In the genomic region with DNA sequence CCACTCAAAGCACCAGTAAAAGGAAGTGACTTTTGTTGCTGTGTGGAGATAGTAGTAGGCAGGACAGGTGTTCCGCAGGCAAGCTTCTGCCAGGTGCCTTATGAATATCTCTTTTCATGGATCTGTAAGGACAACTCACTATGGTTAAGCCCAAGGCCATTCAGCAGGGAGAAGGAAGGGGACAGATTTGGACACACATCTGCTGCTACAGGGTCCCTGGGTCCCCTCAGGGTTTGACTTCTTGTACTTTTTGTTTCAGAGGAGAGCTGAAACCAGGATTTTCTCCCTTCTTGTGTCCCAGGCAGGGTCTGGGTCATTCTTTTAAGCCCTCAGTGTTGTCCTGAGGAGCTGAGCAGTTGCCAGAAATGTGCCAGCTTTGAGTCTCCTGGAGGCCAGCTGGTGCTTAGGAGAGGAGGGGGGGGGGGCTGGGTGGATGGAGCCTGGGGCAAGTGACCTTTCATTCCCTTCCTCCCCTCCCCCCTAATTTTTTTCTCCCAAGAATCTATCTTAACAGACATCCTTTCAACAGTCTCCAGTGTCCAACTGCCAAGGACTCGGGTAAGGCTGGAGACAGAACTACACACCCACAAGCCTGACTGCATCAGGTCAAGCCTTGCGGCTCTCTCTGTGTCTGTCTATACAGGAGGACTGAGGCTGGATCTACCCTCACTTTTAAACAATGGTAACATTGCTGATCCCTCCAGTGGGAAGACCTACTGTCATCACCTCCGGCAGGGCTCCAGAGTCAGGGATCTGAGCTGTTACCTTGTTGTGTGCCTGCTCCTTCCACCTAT, we compare ENCODE assay signal across 13 mouse cellular contexts. TPM values are rescaled to one million over a fixed set of nuclear protein-coding genes. Genes with fewer than 3 reads are reported as not detected.
DNase-seq lines count a peak whose midpoint lies in the region; ATAC-seq and TF ChIP-seq lines count a peak whose summit lies in the region.
"Had no signal": no experiment of that assay in that cellular context is flagged by ENCODE, and none has a peak within 500 bp of the region (broad histone marks: within the 10 kb centered on the region; RNA-seq: fewer than 3 reads in every experiment).

No protein-coding gene starts in this region.

- no peak for DNase-seq in testis, postnatal 14 days (ENCODE audit: low spot score)
- no peak for DNase-seq in stomach, postnatal 0 days (ENCODE audit: low spot score)
- no peak for DNase-seq in thymus, postnatal 10 days (ENCODE audit: low spot score in 2 of 2)
- DNase-seq in frontal cortex, postnatal 25 days (ENCODE audit: low spot score in 2 of 2), result no peak
- no peak for DNase-seq in cerebellum, postnatal 4 days (ENCODE audit: low spot score in 2 of 2)
- DNase-seq: heart, postnatal 4 days; kidney, postnatal 36 days; liver, embryonic 13.5 days had no signal

- TF ChIP-seq CTCF in testis, adult 2 months (IDR thresholded peaks at IDR 0.05; ENCODE audit: control insufficient read depth, insufficient read depth, insufficient replicate concordance, low read depth, low read length), result no peak
- no peak for TF ChIP-seq CTCF in stomach, postnatal 0 days (IDR thresholded peaks at IDR 0.05; ENCODE audit: low read depth)

- peak overlapping the region; percentile 85 for H3K27ac ChIP-seq in testis, adult 2 months (ENCODE audit: control insufficient read depth, insufficient read depth, low read depth, low read length)
- no peak overlapping the region for H3K27ac ChIP-seq in forebrain, embryonic 16.5 days (ENCODE audit: low read length)
- 0 out of 2 replicates have a peak overlapping the region, but pooled peaks have one; percentile 17 for H3K27ac ChIP-seq in midbrain, embryonic 13.5 days
- H3K27ac ChIP-seq in stomach, postnatal 0 days (replicated peaks), result peak overlapping the region; percentile 80
- H3K27ac ChIP-seq: liver, embryonic 13.5 days had no signal

- peaks cover 4% of the 10 kb centered on the region for H3K4me1 ChIP-seq in testis, adult 2 months (ENCODE audit: control insufficient read depth, insufficient read depth, low read length)
- peaks cover 12% of the 10 kb centered on the region for H3K4me1 ChIP-seq in forebrain, embryonic 16.5 days (replicated peaks; ENCODE audit: control insufficient read depth, insufficient read depth, low read length)
- H3K4me1 ChIP-seq in midbrain, embryonic 13.5 days (replicated peaks), result peaks cover 13% of the 10 kb centered on the region
- no peaks in the 10 kb centered on the region for H3K4me1 ChIP-seq in stomach, postnatal 0 days (replicated peaks; ENCODE audit: control insufficient read depth, insufficient read depth)
- H3K4me1 ChIP-seq: liver, embryonic 13.5 days; megakaryocyte, embryonic 14.5 days had no signal

- H3K4me3 ChIP-seq in testis, adult 2 months (ENCODE audit: control insufficient read depth, low read depth, low read length), result peak overlapping the region; percentile 87
- H3K4me3 ChIP-seq in forebrain, embryonic 16.5 days (replicated peaks; ENCODE audit: low read length), result no peak overlapping the region
- H3K4me3 ChIP-seq in midbrain, embryonic 13.5 days (replicated peaks), result no peak overlapping the region
- H3K4me3 ChIP-seq in stomach, postnatal 0 days (ENCODE audit: low read depth, low read length), result no peak overlapping the region
- H3K4me3 ChIP-seq: liver, embryonic 13.5 days; megakaryocyte, embryonic 14.5 days had no signal

- ATAC-seq in forebrain, embryonic 16.5 days, result peak; percentile 56; the same call in 1 of the 2 replicates
- ATAC-seq in midbrain, embryonic 13.5 days, result 0 out of 2 replicates have a peak, but pooled peaks have one; percentile 25
- no peak for ATAC-seq in stomach, postnatal 0 days (ENCODE audit: low FRiP score, low TSS enrichment)

- no peak for TF ChIP-seq EP300 in stomach, postnatal 0 days (optimal IDR thresholded peaks at IDR 0.05)

- no peaks in the 10 kb centered on the region; the same call in 1 of the 2 replicates for H3K36me3 ChIP-seq in testis, adult 2 months (ENCODE audit: control insufficient read depth, insufficient read depth, low read length)
- H3K36me3 ChIP-seq in forebrain, embryonic 16.5 days (ENCODE audit: control insufficient read depth, insufficient read depth), result no peaks in the 10 kb centered on the region
- H3K36me3 ChIP-seq in midbrain, embryonic 13.5 days, result no peaks in the 10 kb centered on the region
- H3K36me3 ChIP-seq in stomach, postnatal 0 days (ENCODE audit: control insufficient read depth, insufficient read depth, low read length), result no peaks in the 10 kb centered on the region
- H3K36me3 ChIP-seq: liver, embryonic 13.5 days had no signal

- H3K9me3 ChIP-seq in forebrain, embryonic 16.5 days (ENCODE audit: control insufficient read depth, low read length), result no peaks in the 10 kb centered on the region
- H3K9me3 ChIP-seq in midbrain, embryonic 13.5 days, result no peaks in the 10 kb centered on the region
- no peaks in the 10 kb centered on the region for H3K9me3 ChIP-seq in stomach, postnatal 0 days (ENCODE audit: control insufficient read depth, low read length)
- H3K9me3 ChIP-seq: liver, embryonic 13.5 days; megakaryocyte, embryonic 14.5 days had no signal

- no peaks in the 10 kb centered on the region for H3K27me3 ChIP-seq in testis, adult 2 months (ENCODE audit: control insufficient read depth, insufficient read depth, low read length)
- H3K27me3 ChIP-seq in forebrain, embryonic 16.5 days (replicated peaks; ENCODE audit: control insufficient read depth, insufficient read depth, low read length), result no peaks in the 10 kb centered on the region
- no peaks in the 10 kb centered on the region for H3K27me3 ChIP-seq in midbrain, embryonic 13.5 days
- H3K27me3 ChIP-seq in stomach, postnatal 0 days (ENCODE audit: control insufficient read depth, insufficient read depth, low read length), result no peaks in the 10 kb centered on the region
- H3K27me3 ChIP-seq: liver, embryonic 13.5 days; megakaryocyte, embryonic 14.5 days had no signal

- WGBS in forebrain, embryonic 16.5 days, result 42% methylated on average over 4 of the region's 4 CpGs
- WGBS in midbrain, embryonic 13.5 days, result 41% methylated on average over 4 of the region's 4 CpGs
- 41% methylated on average over 4 of the region's 4 CpGs for WGBS in stomach, postnatal 0 days

- TF ChIP-seq POLR2A in testis, adult 2 months (IDR thresholded peaks at IDR 0.05; ENCODE audit: control insufficient read depth, low read depth, low read length), result peak; percentile 21; the same call in 1 of the 2 replicates

- no peak overlapping the region for H3K4me2 ChIP-seq in forebrain, embryonic 16.5 days (ENCODE audit: low read length)
- H3K4me2 ChIP-seq in midbrain, embryonic 13.5 days (replicated peaks), result no peak overlapping the region
- no peak overlapping the region for H3K4me2 ChIP-seq in stomach, postnatal 0 days (replicated peaks; ENCODE audit: low read depth)
- H3K4me2 ChIP-seq: liver, embryonic 13.5 days had no signal

- no peak overlapping the region for H3K9ac ChIP-seq in forebrain, embryonic 16.5 days (replicated peaks; ENCODE audit: low read depth, low read length)
- H3K9ac ChIP-seq in midbrain, embryonic 13.5 days (replicated peaks), result no peak overlapping the region
- H3K9ac ChIP-seq in stomach, postnatal 0 days (ENCODE audit: low read length), result no peak overlapping the region
- H3K9ac ChIP-seq: liver, embryonic 13.5 days had no signal

RNA-seq across cellular contexts. Expression of gene Oit1, which starts 10.6 kb away (rescaled TPM):
- 60.7 and 64.7 TPM in 2 replicates for polyA plus RNA-seq in testis, adult 2 months (2012; rRNA removed)
- not detected in 2 replicates for polyA plus RNA-seq in forebrain, embryonic 16.5 days (2015; fragmentation: Nextera tagmentation; extraction: Ambion mirVana)
- polyA plus RNA-seq in midbrain, embryonic 13.5 days (2015; fragmentation: Nextera tagmentation; extraction: Ambion mirVana), result not detected in 2 replicates
- polyA plus RNA-seq in stomach, postnatal 0 days (2015; fragmentation: Nextera tagmentation; extraction: Ambion mirVana), result 57.9 and 66.2 TPM in 2 replicates
- polyA plus RNA-seq: cortical plate, adult 2 months; liver, embryonic 13.5 days had no signal

RNA-seq across cellular contexts. Expression of gene Fam107a, which starts 50.1 kb away (rescaled TPM):
- polyA plus RNA-seq in testis, adult 2 months (2012; rRNA removed), result 1.3 and 2.4 TPM in 2 replicates
- 0.54 and 0.73 TPM in 2 replicates for polyA plus RNA-seq in forebrain, embryonic 16.5 days (2015; fragmentation: Nextera tagmentation; extraction: Ambion mirVana)
- polyA plus RNA-seq in midbrain, embryonic 13.5 days (2015; fragmentation: Nextera tagmentation; extraction: Ambion mirVana), result 0.19 and 0.23 TPM in 2 replicates
- polyA plus RNA-seq in stomach, postnatal 0 days (2015; fragmentation: Nextera tagmentation; extraction: Ambion mirVana), result 0.31 and 0.36 TPM in 2 replicates

Comparison
In these comparisons a context has a peak if more than half of its experiments do, and no peak if none do; other contexts are left out.
1. RNA of gene Oit1, which starts 10.6 kb away (polyA plus RNA-seq): 60.7 to 64.7 TPM in testis, adult 2 months and 57.9 to 66.2 TPM in stomach, postnatal 0 days; not detected in midbrain, embryonic 13.5 days and not detected in forebrain, embryonic 16.5 days; every median in the first group is over 10 times any median in the second.